Mouse (Mus musculus) lung, embryonic 15.5 days (tissue): Measurements from ENCODE around the gene Sfmbt2. TPM values are rescaled to one million over a fixed set of nuclear protein-coding genes. Genes with fewer than 3 reads are reported as not detected.

Experiments used
- ATAC-seq: fragments of 200-750 bp; cut with Nextera tagmentation; 2 replicates; pipeline ENCODE4 v1.8.0; 2017; ENCODE audit warnings: moderate number of reproducible peaks, borderline replicate concordance; ENCODE audit not compliant: low FRiP score, low TSS enrichment; ENCODE audit errors: extremely low read depth
- H3K27ac ChIP-seq: fragments of 300-500 bp; sonication (generic); 2 replicates; pipeline ENCODE4 v1.5.1; 2015; ENCODE audit warnings: moderate library complexity, mild to moderate bottlenecking, inconsistent platforms
- H3K27me3 ChIP-seq: fragments of 300-500 bp; sonication (generic); 2 replicates; pipeline ENCODE4 v1.6.1; 2015; ENCODE audit warnings: inconsistent platforms
- H3K36me3 ChIP-seq: fragments of 300-500 bp; sonication (generic); 2 replicates; pipeline ENCODE4 v1.6.1; 2015; ENCODE audit warnings: inconsistent platforms
- H3K4me1 ChIP-seq: fragments of 300-500 bp; sonication (generic); 2 replicates; pipeline ENCODE4 v1.6.1; 2015; ENCODE audit warnings: inconsistent platforms
- H3K4me2 ChIP-seq: fragments of 300-500 bp; sonication (generic); 2 replicates; pipeline ENCODE4 v1.6.1; 2015; ENCODE audit warnings: inconsistent platforms, mild to moderate bottlenecking, moderate library complexity
- H3K4me3 ChIP-seq: fragments of 300-500 bp; sonication (generic); 2 replicates; pipeline ENCODE4 v1.5.1; 2015; ENCODE audit warnings: mild to moderate bottlenecking, inconsistent platforms
- H3K9ac ChIP-seq: fragments of 300-500 bp; sonication (generic); 2 replicates; pipeline ENCODE4 v1.6.1; 2015; ENCODE audit warnings: inconsistent platforms
- H3K9me3 ChIP-seq: fragments of 300-500 bp; sonication (generic); 2 replicates; pipeline ENCODE4 v1.6.1; 2016; ENCODE audit warnings: inconsistent platforms
- WGBS: fragments of 180-500 bp; shearing (Covaris S2); methylation state at CpG from one replicate; pipeline ENCODE4 v1.1.7; 2015; 5-methylcytosine and 5-hydroxymethylcytosine counted together
- polyA plus RNA-seq: library from polyadenylated mRNA; unstranded; fragments of >200 nt; fragmentation: Nextera tagmentation; extraction: Ambion mirVana; gene quantifications from 2 replicates; pipeline ENCODE4 v1.2.1, GENCODE M21; 2015

Sfmbt2 gene
- polyA plus RNA-seq, 1 experiment from 2014 or later, result 2.0 TPM

GRCm38 (mm10) chr2:10373508-10374206 is 3.3 kb downstream of the Sfmbt2 start:
- no peaks in the 10 kb centered on the region for H3K36me3 ChIP-seq
- H3K9me3 ChIP-seq, result no peaks in the 10 kb centered on the region
- H3K9ac ChIP-seq, result peak overlapping the region; percentile 44; the same call in 1 of the 2 replicates
- H3K4me1 ChIP-seq, result peaks cover 22% of the 10 kb centered on the region
- peak overlapping the region; percentile 99 for H3K4me2 ChIP-seq
- H3K27ac ChIP-seq, result no peak overlapping the region
- no peak for ATAC-seq
- WGBS, result 1% methylated on average over 30 of the region's 30 CpGs
- peak overlapping the region; percentile 66 for H3K4me3 ChIP-seq
- H3K27me3 ChIP-seq, result peaks cover 65% of the 10 kb centered on the region

DNA sequence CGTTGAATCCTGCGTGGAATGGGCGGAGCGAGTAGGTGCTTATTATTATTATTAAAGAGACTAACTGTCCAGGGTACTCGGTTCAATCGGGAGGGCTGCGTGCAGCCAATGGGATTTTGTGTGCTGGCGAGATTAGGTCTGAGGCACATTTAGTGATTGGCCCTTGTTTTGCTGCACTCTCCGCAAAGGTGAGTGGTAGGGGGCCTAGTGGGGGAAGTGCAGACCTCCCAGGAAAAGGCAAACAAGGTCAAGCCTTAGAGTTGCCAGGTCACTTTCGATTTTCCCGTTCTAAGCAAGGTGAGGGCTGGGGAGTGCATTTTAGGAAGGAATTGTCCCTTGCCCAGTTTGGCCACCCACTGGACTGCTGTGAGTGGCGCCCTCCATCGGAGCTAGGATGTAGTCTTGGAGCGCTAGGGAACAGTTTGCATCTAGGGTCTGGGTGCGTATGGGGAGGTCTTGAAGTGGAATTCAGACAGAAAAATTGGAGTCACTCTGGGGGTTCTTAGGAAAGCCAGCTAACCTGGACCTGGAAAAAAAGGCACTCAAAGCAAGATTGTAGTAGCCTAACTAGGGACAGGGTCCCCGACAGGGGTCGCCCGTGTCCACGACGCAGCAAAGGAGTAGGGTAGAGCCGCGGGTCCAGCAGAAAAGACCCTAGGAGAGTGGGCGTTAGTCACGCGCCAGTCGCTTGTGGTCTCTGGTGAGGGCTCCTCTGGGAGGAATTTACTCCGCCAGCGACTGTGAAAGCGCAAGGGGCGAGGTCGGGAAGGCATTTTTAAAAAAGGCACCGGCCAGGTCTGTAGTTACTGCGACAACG is 4.1 kb downstream of the Sfmbt2 start:
- Histone ChIP-seq H3K4me3 (peak overlapping the region; percentile 66), H3K4me1 (peaks cover 22% of the 10 kb centered on the region), H3K4me2 (peak overlapping the region; percentile 99), H3K36me3 (no peaks in the 10 kb centered on the region), H3K9ac (peak overlapping the region; percentile 19; the same call in 1 of the 2 replicates), H3K9me3 (no peaks in the 10 kb centered on the region), H3K27me3 (peaks cover 61% of the 10 kb centered on the region), H3K27ac (no peak overlapping the region)
- WGBS, result 1% methylated on average over 34 of the region's 34 CpGs
- ATAC-seq, result peak; percentile 68; the same call in 1 of the 2 replicates

DNA sequence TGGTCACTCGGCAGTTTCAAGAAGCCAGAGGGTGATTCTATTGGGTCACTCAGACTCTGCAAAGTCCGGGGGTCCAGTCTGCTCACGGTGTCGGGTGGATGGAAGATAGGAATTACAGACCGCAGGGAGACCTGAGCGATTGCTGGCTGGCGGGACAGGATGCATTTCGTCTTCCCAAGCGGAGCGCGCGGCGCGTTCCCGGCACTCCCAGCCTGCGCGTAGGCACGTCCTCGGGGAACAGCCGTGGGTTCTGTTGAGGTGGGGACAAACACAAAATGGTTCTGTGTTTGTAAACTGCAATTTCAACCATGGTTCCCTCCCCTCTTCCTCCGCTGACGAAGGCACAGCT is 4.7 kb downstream of the Sfmbt2 start:
- no peak overlapping the region for H3K27ac ChIP-seq
- peak overlapping the region; percentile 99 for H3K4me2 ChIP-seq
- peaks cover 22% of the 10 kb centered on the region for H3K4me1 ChIP-seq
- 0% methylated on average over 22 of the region's 22 CpGs for WGBS
- peak overlapping the region; percentile 19; the same call in 1 of the 2 replicates for H3K9ac ChIP-seq
- peak overlapping the region; percentile 66 for H3K4me3 ChIP-seq
- H3K9me3 ChIP-seq, result no peaks in the 10 kb centered on the region
- no peak for ATAC-seq
- no peaks in the 10 kb centered on the region for H3K36me3 ChIP-seq
- peaks cover 55% of the 10 kb centered on the region for H3K27me3 ChIP-seq

DNA sequence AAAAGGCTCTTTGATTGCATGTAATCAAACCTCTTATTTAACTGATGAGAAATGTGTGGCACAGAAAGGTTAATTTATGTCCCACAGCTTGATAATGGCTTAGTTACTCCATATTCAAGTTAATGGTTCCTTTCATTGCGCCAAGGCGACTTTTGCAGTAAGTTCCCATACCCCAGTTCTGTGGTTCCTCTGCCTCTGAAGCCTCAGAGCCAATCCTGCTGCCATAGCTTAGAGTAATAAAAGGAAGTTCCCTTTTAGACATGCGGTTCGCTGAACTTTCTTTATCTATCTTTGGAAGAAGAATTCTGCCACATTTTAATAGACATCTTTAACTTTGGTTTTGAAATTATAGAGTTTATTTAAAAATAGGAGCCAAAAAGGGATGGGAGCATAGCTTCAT is 19.7 kb downstream of the Sfmbt2 start:
- H3K9ac ChIP-seq, result no peak overlapping the region
- 80% methylated on average over 4 of the region's 4 CpGs for WGBS
- H3K4me2 ChIP-seq, result no peak overlapping the region
- no peak overlapping the region for H3K4me3 ChIP-seq
- H3K9me3 ChIP-seq, result no peaks in the 10 kb centered on the region
- ATAC-seq, result no peak
- no peak overlapping the region for H3K27ac ChIP-seq
- no peaks in the 10 kb centered on the region for H3K36me3 ChIP-seq
- H3K27me3 ChIP-seq, result no peaks in the 10 kb centered on the region
- H3K4me1 ChIP-seq, result no peaks in the 10 kb centered on the region

DNA sequence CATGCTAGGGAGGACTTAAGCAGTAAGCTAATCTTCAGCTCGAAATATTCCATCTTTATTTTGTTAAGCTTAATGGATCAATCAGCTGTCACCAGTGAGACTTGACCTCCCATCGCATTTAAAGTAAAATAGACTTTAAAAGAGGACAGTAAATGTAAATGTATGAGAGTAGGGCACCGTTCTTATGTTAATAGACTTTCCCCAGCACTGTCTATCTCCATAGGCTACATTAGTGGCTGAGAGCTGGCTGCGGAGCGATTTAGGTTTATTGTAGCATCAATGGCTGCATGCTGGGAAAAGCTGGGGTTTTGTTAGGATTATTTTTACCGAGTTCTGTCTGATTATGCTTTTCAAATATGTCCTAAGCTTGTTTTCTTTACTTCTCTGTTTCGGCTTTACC is 20.5 kb downstream of the Sfmbt2 start:
- no peak for ATAC-seq
- no peaks in the 10 kb centered on the region for H3K4me1 ChIP-seq
- H3K27me3 ChIP-seq, result no peaks in the 10 kb centered on the region
- H3K9ac ChIP-seq, result no peak overlapping the region
- 42% methylated on average over 7 of the region's 7 CpGs for WGBS
- H3K4me2 ChIP-seq, result no peak overlapping the region
- H3K9me3 ChIP-seq, result no peaks in the 10 kb centered on the region
- H3K4me3 ChIP-seq, result no peak overlapping the region
- H3K36me3 ChIP-seq, result no peaks in the 10 kb centered on the region
- no peak overlapping the region for H3K27ac ChIP-seq

GRCm38 (mm10) chr2:10395143-10395542 is 24.8 kb downstream of the Sfmbt2 start:
- H3K27me3 ChIP-seq, result no peaks in the 10 kb centered on the region
- no peak overlapping the region for H3K9ac ChIP-seq
- H3K9me3 ChIP-seq, result no peaks in the 10 kb centered on the region
- no peak overlapping the region for H3K4me3 ChIP-seq
- WGBS, result 85% methylated on average over 11 of the region's 11 CpGs
- no peaks in the 10 kb centered on the region for H3K4me1 ChIP-seq
- H3K27ac ChIP-seq, result no peak overlapping the region
- H3K4me2 ChIP-seq, result no peak overlapping the region
- H3K36me3 ChIP-seq, result no peaks in the 10 kb centered on the region
- no peak for ATAC-seq

GRCm38 (mm10) chr2:10397790-10398189 is 27.5 kb downstream of the Sfmbt2 start:
- no peak overlapping the region for H3K4me2 ChIP-seq
- no peaks in the 10 kb centered on the region for H3K9me3 ChIP-seq
- no peaks in the 10 kb centered on the region for H3K36me3 ChIP-seq
- H3K4me3 ChIP-seq, result no peak overlapping the region
- H3K27ac ChIP-seq, result no peak overlapping the region
- WGBS, result 41% methylated on average over 9 of the region's 9 CpGs
- H3K4me1 ChIP-seq, result no peaks in the 10 kb centered on the region
- H3K27me3 ChIP-seq, result no peaks in the 10 kb centered on the region
- no peak overlapping the region for H3K9ac ChIP-seq
- ATAC-seq, result no peak

GRCm38 (mm10) chr2:10406151-10406550 is 35.8 kb downstream of the Sfmbt2 start:
- no peak for ATAC-seq
- H3K9me3 ChIP-seq, result no peaks in the 10 kb centered on the region
- H3K27ac ChIP-seq, result no peak overlapping the region
- no peaks in the 10 kb centered on the region for H3K4me1 ChIP-seq
- H3K4me3 ChIP-seq, result no peak overlapping the region
- no peak overlapping the region for H3K9ac ChIP-seq
- 88% methylated on average over 2 of the region's 2 CpGs for WGBS
- no peaks in the 10 kb centered on the region for H3K36me3 ChIP-seq
- H3K27me3 ChIP-seq, result no peaks in the 10 kb centered on the region
- H3K4me2 ChIP-seq, result no peak overlapping the region

- no peaks in the 10 kb centered on the region for H3K9me3 ChIP-seq
- WGBS, result 88% methylated on average over 13 of the region's 13 CpGs
- no peak for ATAC-seq
- no peaks in the 10 kb centered on the region for H3K27me3 ChIP-seq
- H3K9ac ChIP-seq, result no peak overlapping the region
- no peaks in the 10 kb centered on the region for H3K4me1 ChIP-seq
- H3K4me3 ChIP-seq, result no peak overlapping the region
- H3K27ac ChIP-seq, result no peak overlapping the region
- no peaks in the 10 kb centered on the region for H3K36me3 ChIP-seq
- no peak overlapping the region for H3K4me2 ChIP-seq
These were observed 39.1 kb downstream of the Sfmbt2 start for GRCm38 (mm10) chr2:10409422-10409821.

- Histone ChIP-seq H3K27ac (no peak overlapping the region), H3K36me3 (no peaks in the 10 kb centered on the region), H3K27me3 (no peaks in the 10 kb centered on the region), H3K4me3 (no peak overlapping the region), H3K9ac (no peak overlapping the region), H3K9me3 (no peaks in the 10 kb centered on the region), H3K4me1 (no peaks in the 10 kb centered on the region), H3K4me2 (no peak overlapping the region)
- WGBS, result 91% methylated on average over 5 of the region's 5 CpGs
- ATAC-seq, result no peak
These were observed 39.8 kb downstream of the Sfmbt2 start for GRCm38 (mm10) chr2:10410069-10410468.

DNA sequence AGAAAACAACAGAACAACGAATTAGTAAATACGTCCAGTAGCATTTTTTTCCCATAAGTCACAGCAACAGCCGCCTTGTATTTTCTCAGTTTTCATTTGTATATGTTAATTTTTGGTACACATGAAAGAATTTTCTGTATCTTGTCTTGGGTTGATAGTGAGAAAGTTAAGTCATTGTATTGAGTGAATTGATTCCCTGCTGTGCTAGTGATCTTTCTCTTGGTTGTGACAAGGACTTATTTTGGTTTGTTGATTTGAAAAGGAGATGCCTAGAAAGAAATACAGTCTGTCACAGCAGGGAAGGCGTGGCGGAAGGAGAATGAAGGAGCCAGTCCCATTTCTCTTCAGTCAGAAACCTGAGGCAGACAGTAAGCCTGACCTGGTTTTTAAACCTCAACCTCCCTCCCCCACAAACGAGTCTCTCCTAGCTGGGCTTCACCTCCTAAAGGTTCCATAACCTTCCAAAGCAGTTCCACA is 50.7 kb downstream of the Sfmbt2 start:
- no peaks in the 10 kb centered on the region for H3K36me3 ChIP-seq
- no peak overlapping the region for H3K27ac ChIP-seq
- no peak for ATAC-seq
- H3K27me3 ChIP-seq, result no peaks in the 10 kb centered on the region
- no peak overlapping the region for H3K9ac ChIP-seq
- H3K9me3 ChIP-seq, result no peaks in the 10 kb centered on the region
- 79% methylated on average over 6 of the region's 6 CpGs for WGBS
- H3K4me1 ChIP-seq, result no peaks in the 10 kb centered on the region
- H3K4me2 ChIP-seq, result no peak overlapping the region
- no peak overlapping the region for H3K4me3 ChIP-seq

DNA sequence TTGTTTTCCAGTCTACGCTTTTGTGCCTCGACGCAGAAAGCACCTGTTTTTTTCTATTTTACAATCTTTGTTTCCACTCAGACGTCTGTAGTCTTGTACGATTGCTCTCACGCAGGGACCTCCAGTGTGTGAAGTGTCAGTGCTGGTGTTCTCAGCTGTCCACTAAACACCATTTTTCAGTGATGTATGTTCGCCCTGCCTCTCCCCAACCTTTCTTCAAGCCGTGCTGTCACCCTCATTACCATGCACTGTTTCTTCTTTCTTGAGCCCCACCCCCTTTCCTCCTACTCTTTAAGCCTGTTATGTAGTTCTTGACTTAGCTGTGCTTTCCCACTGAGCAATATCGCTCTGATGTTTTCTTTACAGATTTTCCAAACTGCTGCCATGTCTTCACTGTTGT is 67.0 kb downstream of the Sfmbt2 start:
- no peak overlapping the region for H3K4me2 ChIP-seq
- H3K9ac ChIP-seq, result no peak overlapping the region
- no peak for ATAC-seq
- H3K27ac ChIP-seq, result no peak overlapping the region
- no peak overlapping the region for H3K4me3 ChIP-seq
- no peaks in the 10 kb centered on the region for H3K4me1 ChIP-seq
- H3K9me3 ChIP-seq, result no peaks in the 10 kb centered on the region
- no peaks in the 10 kb centered on the region for H3K27me3 ChIP-seq
- 49% methylated on average over 9 of the region's 9 CpGs for WGBS
- H3K36me3 ChIP-seq, result no peaks in the 10 kb centered on the region
